Mouse (Mus musculus) embryo, embryonic 11 days (tissue): Measurements from ENCODE around the gene Psmc3.
A peak's percentile ranks its signal among the peaks of the same experiment; 100 is the strongest.
"Not testable (repeated sequence)": the region's sequence is repeated elsewhere in the genome, so short reads cannot be mapped to it uniquely, and the experiment has no call there.

Source experiments
- DNase-seq: peaks from one replicate; pipeline ENCODE4 v3.0.0-alpha.2; 2015

Gene Psmc3

GRCm38 (mm10) chr2:91053934-91054382 lies at the start of gene Psmc3:
Psmc3 (plus strand) TSS chr2:91054009.
- DNase-seq = peak; percentile 98

- no peak for DNase-seq
These were observed 45.3 kb upstream of the Psmc3 start for GRCm38 (mm10) chr2:91008536-91008935.

GRCm38 (mm10) chr2:91013881-91014280 lies 39.9 kb upstream of the Psmc3 start:
- DNase-seq = no peak

GRCm38 (mm10) chr2:91015386-91015785 lies 38.4 kb upstream of the Psmc3 start:
- DNase-seq = no peak

- no peak for DNase-seq
These were observed 35.6 kb upstream of the Psmc3 start for GRCm38 (mm10) chr2:91018061-91018788.

- no peak for DNase-seq
These were observed 33.9 kb upstream of the Psmc3 start for GRCm38 (mm10) chr2:91019911-91020310.

GRCm38 (mm10) chr2:91022266-91022665 lies 31.5 kb upstream of the Psmc3 start:
- not testable (repeated sequence) for DNase-seq

- no peak for DNase-seq
These were observed 30.7 kb upstream of the Psmc3 start for GRCm38 (mm10) chr2:91023131-91023530.

- DNase-seq = no peak
These were observed 29.9 kb upstream of the Psmc3 start for GRCm38 (mm10) chr2:91023956-91024355.

GRCm38 (mm10) chr2:91025081-91025516 lies 28.7 kb upstream of the Psmc3 start:
- DNase-seq = no peak

GRCm38 (mm10) chr2:91026491-91026890 lies 27.3 kb upstream of the Psmc3 start:
- no peak for DNase-seq

GRCm38 (mm10) chr2:91027391-91028214 lies 26.2 kb upstream of the Psmc3 start:
- no peak for DNase-seq

GRCm38 (mm10) chr2:91031216-91031615 lies 22.6 kb upstream of the Psmc3 start:
- no peak for DNase-seq

GRCm38 (mm10) chr2:91033000-91033399 lies 20.8 kb upstream of the Psmc3 start:
- DNase-seq = peak; percentile 45

- DNase-seq = no peak
These were observed 18.4 kb upstream of the Psmc3 start, which contains the start of gene Rapsn for GRCm38 (mm10) chr2:91035385-91035784. Rapsn (plus strand) TSS chr2:91035620.

- no peak for DNase-seq
These were observed 12.0 kb upstream of the Psmc3 start for GRCm38 (mm10) chr2:91041786-91042185.

GRCm38 (mm10) chr2:91042651-91043398 lies 11.0 kb upstream of the Psmc3 start:
- no peak for DNase-seq

GRCm38 (mm10) chr2:91044727-91045126 lies 9.1 kb upstream of the Psmc3 start:
- DNase-seq = no peak

- DNase-seq = not testable (repeated sequence)
These were observed 8.0 kb upstream of the Psmc3 start for GRCm38 (mm10) chr2:91045805-91046204.

- DNase-seq = no peak
These were observed 6.5 kb upstream of the Psmc3 start for GRCm38 (mm10) chr2:91047359-91047758.

GRCm38 (mm10) chr2:91051917-91052316 lies 1.9 kb upstream of the Psmc3 start:
- DNase-seq = no peak

- no peak for DNase-seq
These were observed 1.1 kb upstream of the Psmc3 start for GRCm38 (mm10) chr2:91052752-91053151.
